Mouse (Mus musculus) heart, embryonic 11.5 days (tissue): ENCODE measurements around the gene Ccdc154. TPM values are rescaled to one million over a fixed set of nuclear protein-coding genes. Genes with fewer than 3 reads are reported as not detected.
"Not testable (repeated sequence)": the region's sequence is repeated elsewhere in the genome, so short reads cannot be mapped to it uniquely, and the experiment has no call there.

Experiments used
- ATAC-seq: fragments of 200-750 bp; cut with Nextera tagmentation; replicated peaks from 2 replicates; pipeline ENCODE4 v1.8.0; 2017; ENCODE audit warnings: moderate library complexity; ENCODE audit not compliant: insufficient number of reproducible peaks, low FRiP score, low TSS enrichment
- H3K27ac ChIP-seq: fragments of 300-500 bp; sonication (generic); 2 replicates; pipeline ENCODE4 v1.5.1; 2014; ENCODE audit warnings: mild to moderate bottlenecking, low read depth, low read length
- H3K27me3 ChIP-seq: fragments of 300-500 bp; sonication (generic); 2 replicates; pipeline ENCODE4 v1.6.1; 2014; ENCODE audit warnings: mild to moderate bottlenecking, low read length, mixed read lengths; ENCODE audit not compliant: control insufficient read depth, insufficient read depth
- H3K36me3 ChIP-seq: fragments of 300-500 bp; sonication (generic); 2 replicates; pipeline ENCODE4 v1.6.1; 2014; ENCODE audit warnings: mild to moderate bottlenecking, low read length, moderate library complexity, mixed read lengths; ENCODE audit not compliant: control insufficient read depth, insufficient read depth
- H3K4me1 ChIP-seq: fragments of 300-500 bp; sonication (generic); 2 replicates; pipeline ENCODE4 v1.6.1; 2014; ENCODE audit warnings: low read length; ENCODE audit not compliant: control insufficient read depth, insufficient read depth
- H3K4me2 ChIP-seq: fragments of 300-500 bp; sonication (generic); 2 replicates; pipeline ENCODE4 v1.6.1; 2014; ENCODE audit warnings: mild to moderate bottlenecking, moderate library complexity
- H3K4me3 ChIP-seq: fragments of 300-500 bp; sonication (generic); 2 replicates; pipeline ENCODE4 v1.5.1; 2014; ENCODE audit warnings: low read depth, low read length
- H3K9ac ChIP-seq: fragments of 300-500 bp; sonication (generic); 2 replicates; pipeline ENCODE4 v1.6.1; 2014; ENCODE audit warnings: mild to moderate bottlenecking, low read depth, low read length, moderate library complexity
- H3K9me3 ChIP-seq: fragments of 300-500 bp; sonication (generic); replicated peaks from 2 replicates; pipeline ENCODE4 v1.6.1; 2016; ENCODE audit warnings: low read length; ENCODE audit not compliant: control insufficient read depth
- WGBS: fragments of 180-500 bp; shearing (Covaris S2); extraction: QIAGEN DNeasy Blood & Tissue Kit; methylation state at CpG from one replicate; pipeline ENCODE4 v1.1.7; 2014; ENCODE audit not compliant: insufficient replicate concordance; 5-methylcytosine and 5-hydroxymethylcytosine counted together
- polyA plus RNA-seq: library from polyadenylated mRNA; unstranded; fragments of >200 nt; fragmentation: Nextera tagmentation; extraction: Ambion mirVana; gene quantifications from 2 replicates; pipeline ENCODE4 v1.2.1, GENCODE M21; 2014

Ccdc154 gene
- polyA plus RNA-seq: not detected in 2 replicates

DNA sequence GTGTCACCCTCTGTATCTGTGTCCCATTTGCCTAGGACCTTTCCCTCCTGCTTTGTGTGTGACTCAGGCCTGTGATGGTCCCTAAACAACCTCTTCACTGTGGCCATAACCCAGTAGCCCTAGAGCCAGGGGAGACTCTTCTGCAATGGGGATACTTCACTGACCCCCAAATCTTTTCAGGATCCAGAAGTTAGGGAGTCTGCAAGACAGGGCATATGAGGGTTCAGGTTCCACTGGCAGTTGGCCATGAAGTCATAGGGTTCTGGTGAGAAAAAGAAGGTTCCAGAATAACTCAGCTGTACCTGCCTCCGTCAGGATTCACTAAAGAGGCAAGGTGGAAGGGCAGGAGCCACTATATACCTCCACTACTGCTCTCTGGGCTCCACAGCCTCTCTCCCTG, at the start of gene Ccdc154:
TSS of gene Ccdc154 (plus strand) at position 301 of the 400 bp plus-strand sequence.
- no peak for ATAC-seq
- H3K4me3 ChIP-seq: no peak within 1 kb of the TSS
- H3K9me3 ChIP-seq: no peaks in the 10 kb centered on the region
- WGBS: 88% methylated on average over 1 of the region's 1 CpGs
- H3K4me2 ChIP-seq: no peak within 1 kb of the TSS
- H3K36me3 ChIP-seq: peaks cover 11% of the 10 kb centered on the region; the same call in 1 of the 2 replicates
- no peak within 1 kb of the TSS for H3K9ac ChIP-seq
- H3K27ac ChIP-seq: no peak within 1 kb of the TSS
- no peaks in the 10 kb centered on the region for H3K27me3 ChIP-seq
- H3K4me1 ChIP-seq: no peaks in the 10 kb centered on the region

DNA sequence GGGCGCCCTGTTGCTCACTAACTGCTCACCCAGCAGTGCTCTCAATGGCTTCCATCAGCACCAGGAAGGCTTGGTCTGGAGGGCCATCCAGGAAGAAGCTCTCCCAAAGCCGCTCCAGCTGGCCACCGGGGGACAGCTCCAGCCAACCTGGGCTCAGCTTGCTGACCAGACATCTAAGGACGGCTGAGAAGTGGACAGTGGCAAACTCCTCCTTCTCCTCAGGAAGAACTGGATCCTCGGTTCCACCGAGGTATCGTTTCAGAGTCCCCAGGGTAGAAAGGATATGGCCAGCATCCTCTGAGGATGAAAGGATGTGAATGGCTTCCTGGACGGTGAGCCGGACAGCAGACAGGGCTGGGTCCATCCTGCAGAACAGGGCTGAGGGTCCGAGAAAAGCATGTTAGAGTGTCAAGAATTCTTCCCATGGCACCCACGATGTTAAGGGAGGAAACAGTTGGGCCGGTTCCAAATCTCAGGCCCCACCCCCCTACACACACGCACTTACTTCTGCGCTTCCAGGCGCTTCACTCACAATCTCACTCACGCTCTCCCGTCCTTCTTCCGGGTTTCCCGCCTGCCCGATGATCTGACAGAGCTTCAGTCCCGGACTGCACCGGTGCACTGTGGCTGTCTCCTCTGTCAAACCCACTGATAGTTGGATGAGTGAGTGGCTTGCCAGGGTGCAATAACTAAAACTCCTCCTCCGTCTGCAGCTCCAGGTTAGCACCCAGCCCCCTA, 47.2 kb upstream of the Ccdc154 start:
- ATAC-seq: peak; percentile 47
- WGBS: 10% methylated on average over 23 of the region's 23 CpGs
- no peaks in the 10 kb centered on the region for H3K27me3 ChIP-seq

DNA sequence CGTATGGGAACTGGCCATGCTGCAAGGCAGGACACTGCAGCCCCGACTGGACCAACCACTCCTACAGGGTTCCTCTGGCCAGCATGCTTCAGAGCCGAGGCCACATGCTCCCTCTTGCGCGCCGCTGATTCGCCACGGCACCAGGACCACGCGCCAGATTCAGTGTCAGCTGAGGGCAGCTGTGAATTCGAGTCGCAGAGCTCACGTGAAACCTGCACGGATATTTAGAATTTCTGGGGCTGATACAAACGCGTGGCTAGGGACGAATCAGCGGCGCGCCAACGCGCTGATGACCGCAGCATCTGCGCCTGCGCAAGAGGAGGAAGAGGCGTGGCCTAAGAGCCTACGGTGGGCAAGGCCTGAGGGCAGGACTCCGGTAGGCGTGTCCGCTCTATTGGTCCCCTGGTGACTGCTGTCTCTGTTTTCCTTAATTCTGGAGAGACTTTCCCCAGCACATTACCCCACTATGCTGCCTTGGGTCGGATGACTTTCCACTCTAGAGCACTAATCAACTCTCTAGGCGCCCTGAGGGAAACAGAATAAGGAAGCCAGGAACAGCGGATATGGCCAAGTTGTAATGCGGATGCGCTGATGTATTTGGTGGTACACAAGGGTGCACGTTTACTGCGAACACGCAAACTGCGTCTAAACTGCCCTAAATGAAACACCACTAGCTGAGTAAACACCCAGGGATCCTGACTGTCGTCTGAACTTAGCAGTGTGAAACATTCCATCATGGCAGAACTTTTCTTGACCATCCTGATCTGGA, 46.4 kb upstream of the Ccdc154 start, which contains the start of gene Telo2:
TSS of gene Telo2 (minus strand) at position 304 of the 769 bp plus-strand sequence.
- Histone ChIP-seq H3K27me3 (no peaks in the 10 kb centered on the region), H3K27ac (peak within 1 kb of the TSS; percentile 95), H3K36me3 (no peaks in the 10 kb centered on the region), H3K4me1 (peaks cover 8% of the 10 kb centered on the region; the same call in 1 of the 2 replicates), H3K4me2 (peak within 1 kb of the TSS; percentile 81), H3K9me3 (no peaks in the 10 kb centered on the region), H3K9ac (peak within 1 kb of the TSS; percentile 86), H3K4me3 (peak within 1 kb of the TSS; percentile 48)
- WGBS: 4% methylated on average over 40 of the region's 40 CpGs
- ATAC-seq: peak; percentile 86

More for the DNA sequence above, 47.2 kb upstream of the Ccdc154 start:
- H3K4me2 ChIP-seq: peak overlapping the region; percentile 81
- H3K27ac ChIP-seq: peak overlapping the region; percentile 95
- peak overlapping the region; percentile 86 for H3K9ac ChIP-seq
- H3K4me1 ChIP-seq: peaks cover 8% of the 10 kb centered on the region; the same call in 1 of the 2 replicates
- no peaks in the 10 kb centered on the region for H3K36me3 ChIP-seq
- peak overlapping the region; percentile 48 for H3K4me3 ChIP-seq
- no peaks in the 10 kb centered on the region for H3K9me3 ChIP-seq

DNA sequence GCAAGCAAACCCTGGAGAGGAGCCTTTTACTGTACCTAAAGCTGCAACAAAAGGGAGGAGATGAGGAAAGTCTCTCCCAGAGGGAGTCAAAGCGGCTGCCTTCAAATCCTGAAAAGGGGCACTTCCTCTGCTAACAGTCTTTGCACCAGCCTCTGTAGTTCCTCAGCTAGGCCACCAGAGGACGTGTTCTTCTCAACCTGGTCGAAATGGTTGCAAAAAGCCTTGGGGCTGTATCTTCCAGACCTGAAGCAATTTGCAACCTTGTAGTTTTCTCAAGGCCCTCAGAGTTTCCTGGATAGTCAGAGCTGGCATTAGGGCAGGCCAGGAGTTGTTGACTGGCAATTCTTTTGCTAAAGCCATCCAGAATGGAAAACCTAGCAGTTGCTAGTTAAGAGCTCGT, 45.0 kb upstream of the Ccdc154 start:
- H3K27ac ChIP-seq: no peak overlapping the region
- ATAC-seq: no peak
- H3K27me3 ChIP-seq: no peaks in the 10 kb centered on the region
- H3K9me3 ChIP-seq: no peaks in the 10 kb centered on the region
- no peak overlapping the region for H3K4me2 ChIP-seq
- H3K36me3 ChIP-seq: no peaks in the 10 kb centered on the region
- H3K9ac ChIP-seq: no peak overlapping the region
- whole genome bisulfite sequencing: 36% methylated on average over 4 of the region's 4 CpGs
- H3K4me3 ChIP-seq: no peak overlapping the region
- H3K4me1 ChIP-seq: peaks cover 8% of the 10 kb centered on the region; the same call in 1 of the 2 replicates

DNA sequence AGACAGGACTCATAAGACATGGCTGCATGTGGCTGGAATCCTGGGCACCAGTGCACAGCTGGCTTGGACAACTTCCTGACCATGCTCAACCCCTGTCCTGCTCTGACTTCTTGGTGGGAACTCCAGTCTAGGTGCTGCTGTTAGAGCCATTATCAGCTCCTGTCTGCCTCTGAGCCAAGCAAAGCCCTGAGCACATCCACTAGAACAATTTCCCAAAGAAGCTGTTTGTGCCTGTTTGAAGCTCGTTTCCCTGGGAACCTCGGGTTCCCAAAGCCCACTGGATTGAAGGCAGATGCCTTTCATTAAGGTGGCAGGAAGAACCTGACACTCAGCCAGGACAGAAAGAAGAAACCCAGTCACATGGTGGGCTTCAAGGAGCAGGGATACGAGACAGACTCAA, 41.9 kb upstream of the Ccdc154 start, which contains the start of gene Ptx4:
TSS of gene Ptx4 (plus strand) at position 355 of the 400 bp plus-strand sequence.
- no peak within 1 kb of the TSS for H3K4me2 ChIP-seq
- no peak within 1 kb of the TSS for H3K27ac ChIP-seq
- H3K9me3 ChIP-seq: no peaks in the 10 kb centered on the region
- no peak within 1 kb of the TSS for H3K4me3 ChIP-seq
- 39% methylated on average over 3 of the region's 3 CpGs for WGBS
- 0 out of 2 replicates have a peak, but pooled peaks cover 4% of the 10 kb centered on the region for H3K4me1 ChIP-seq
- 0 out of 2 replicates have a peak within 1 kb of the TSS, but pooled peaks have one; percentile 39 for H3K9ac ChIP-seq
- H3K27me3 ChIP-seq: no peaks in the 10 kb centered on the region
- ATAC-seq: no peak
- H3K36me3 ChIP-seq: no peaks in the 10 kb centered on the region

DNA sequence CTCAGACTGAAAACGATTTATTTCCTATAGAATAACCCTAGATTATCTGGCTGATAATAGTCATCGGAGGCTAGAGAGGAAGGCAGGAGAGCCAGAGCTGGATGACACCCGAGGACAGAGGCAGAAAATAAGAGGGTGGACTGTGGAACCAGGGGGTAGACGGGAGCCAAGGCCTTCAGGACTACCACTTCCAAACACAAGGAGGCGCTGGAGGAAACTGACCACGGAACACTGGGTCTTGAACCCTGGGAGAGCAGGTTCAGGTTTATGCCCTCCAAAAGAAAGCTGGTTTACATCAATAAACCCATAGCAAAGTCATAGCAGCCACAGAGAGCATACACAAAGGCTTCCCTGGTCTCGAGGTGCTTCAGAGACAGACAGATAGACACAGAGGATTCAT, 38.3 kb upstream of the Ccdc154 start:
- Histone ChIP-seq H3K4me3 (no peak overlapping the region), H3K36me3 (no peaks in the 10 kb centered on the region), H3K27ac (no peak overlapping the region), H3K4me2 (no peak overlapping the region), H3K9me3 (no peaks in the 10 kb centered on the region), H3K9ac (no peak overlapping the region), H3K27me3 (no peaks in the 10 kb centered on the region), H3K4me1 (no peaks in the 10 kb centered on the region)
- WGBS: 24% methylated on average over 7 of the region's 7 CpGs
- ATAC-seq: no peak

DNA sequence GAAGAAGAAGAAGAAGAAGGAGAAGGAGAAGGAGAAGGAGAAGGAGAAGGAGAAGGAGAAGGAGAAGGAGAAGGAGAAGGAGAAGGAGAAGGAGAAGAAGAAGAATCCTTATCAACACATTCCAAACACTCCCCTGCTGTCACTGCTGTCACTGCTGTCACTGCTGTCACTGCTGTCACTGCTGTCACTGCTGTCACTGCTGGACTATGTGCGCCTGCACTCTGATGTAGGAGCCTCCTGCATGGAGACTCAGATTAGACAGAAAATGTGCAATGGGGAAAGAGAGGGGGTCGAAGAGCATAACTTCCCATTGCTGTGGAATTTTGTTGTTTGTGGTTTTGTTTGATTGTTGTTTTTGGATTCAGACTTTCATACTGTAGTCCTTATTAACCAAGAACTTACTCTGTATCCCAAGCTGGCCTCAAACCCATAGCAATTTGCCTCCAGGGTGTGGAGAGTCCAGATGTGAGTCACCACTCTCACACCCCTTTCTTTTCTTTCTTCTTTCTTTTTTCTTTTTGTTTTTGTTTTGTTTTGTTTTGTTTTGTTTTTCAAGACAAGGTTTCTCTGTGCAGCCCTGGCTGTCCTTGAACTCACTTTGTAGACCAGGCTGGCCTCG, 36.7 kb upstream of the Ccdc154 start:
- H3K9ac ChIP-seq, H3K27me3 ChIP-seq, H3K4me2 ChIP-seq, H3K9me3 ChIP-seq, ATAC-seq, H3K4me3 ChIP-seq, H3K36me3 ChIP-seq, H3K4me1 ChIP-seq: not testable (repeated sequence)
- 52% methylated on average over 3 of the region's 3 CpGs for WGBS
- H3K27ac ChIP-seq: peak overlapping the region; percentile 35; the same call in 1 of the 2 replicates

DNA sequence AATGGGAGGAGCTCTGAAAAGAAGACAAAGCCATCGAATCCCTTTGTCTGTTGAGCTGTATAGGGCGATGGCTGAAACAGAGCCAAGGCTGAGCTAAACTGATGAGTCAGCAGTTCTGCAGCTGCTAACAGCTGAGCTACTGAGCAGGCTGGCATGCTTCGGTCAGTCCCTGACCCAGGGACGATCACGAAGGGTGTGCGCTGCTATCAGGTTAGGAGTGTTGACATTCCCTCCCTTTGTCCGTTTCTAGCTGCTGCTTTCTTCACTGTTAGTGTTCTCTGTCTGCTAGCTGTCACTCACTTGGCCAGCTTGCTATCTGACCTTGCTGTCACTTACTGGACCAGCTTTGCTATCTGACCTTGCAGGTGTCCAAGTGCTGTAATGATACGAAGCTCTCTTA, 35.2 kb upstream of the Ccdc154 start:
- H3K27ac ChIP-seq: peak overlapping the region; percentile 24
- H3K36me3 ChIP-seq: no peaks in the 10 kb centered on the region
- 18% methylated on average over 8 of the region's 8 CpGs for WGBS
- H3K27me3 ChIP-seq: no peaks in the 10 kb centered on the region
- H3K9ac ChIP-seq: no peak overlapping the region
- H3K4me3 ChIP-seq: no peak overlapping the region
- ATAC-seq: peak; percentile 83
- no peak overlapping the region; the same call in 1 of the 2 replicates for H3K4me2 ChIP-seq
- H3K4me1 ChIP-seq: no peaks in the 10 kb centered on the region
- H3K9me3 ChIP-seq: no peaks in the 10 kb centered on the region
